Mouse (Mus musculus) limb, embryonic 15.5 days (tissue): ENCODE data around the gene Acot9. TPM values are rescaled to one million over a fixed set of nuclear protein-coding genes. Genes with fewer than 3 reads are reported as not detected.

Source experiments
- ATAC-seq: fragments of 200-750 bp; cut with Nextera tagmentation; 2 replicates; pipeline ENCODE4 v1.8.0; 2017; ENCODE audit warnings: low read depth, moderate TSS enrichment; ENCODE audit not compliant: insufficient number of reproducible peaks, low FRiP score, low TSS enrichment
- H3K27ac ChIP-seq: fragments of 300-500 bp; sonication (generic); 2 replicates; pipeline ENCODE4 v1.5.1; 2015; ENCODE audit warnings: moderate library complexity, mild to moderate bottlenecking, inconsistent platforms
- H3K27me3 ChIP-seq: fragments of 300-500 bp; sonication (generic); 2 replicates; pipeline ENCODE4 v1.6.1; 2015; ENCODE audit warnings: inconsistent platforms
- H3K36me3 ChIP-seq: fragments of 300-500 bp; sonication (generic); 2 replicates; pipeline ENCODE4 v1.6.1; 2015; ENCODE audit warnings: inconsistent platforms
- H3K4me1 ChIP-seq: fragments of 300-500 bp; sonication (generic); 2 replicates; pipeline ENCODE4 v1.6.1; 2015; ENCODE audit warnings: inconsistent platforms
- H3K4me2 ChIP-seq: fragments of 300-500 bp; sonication (generic); 2 replicates; pipeline ENCODE4 v1.6.1; 2015; ENCODE audit warnings: mild to moderate bottlenecking, inconsistent platforms
- H3K4me3 ChIP-seq: fragments of 300-500 bp; sonication (generic); 2 replicates; pipeline ENCODE4 v1.5.1; 2015; ENCODE audit warnings: mild to moderate bottlenecking, inconsistent platforms
- H3K9ac ChIP-seq: fragments of 300-500 bp; sonication (generic); 2 replicates; pipeline ENCODE4 v1.6.1; 2015; ENCODE audit warnings: inconsistent platforms
- H3K9me3 ChIP-seq: fragments of 300-500 bp; sonication (generic); 2 replicates; pipeline ENCODE4 v1.6.1; 2016; ENCODE audit warnings: inconsistent platforms
- WGBS: fragments of 180-500 bp; shearing (Covaris S2); methylation state at CpG from one replicate; pipeline ENCODE4 v1.1.7; 2015; 5-methylcytosine and 5-hydroxymethylcytosine counted together
- polyA plus RNA-seq: library from polyadenylated mRNA; unstranded; fragments of >200 nt; fragmentation: Nextera tagmentation; extraction: Ambion mirVana; gene quantifications from 2 replicates; pipeline ENCODE4 v1.2.1, GENCODE M21; 2015

The Acot9 gene
- 58.1 and 61.6 TPM in 2 replicates for polyA plus RNA-seq

DNA sequence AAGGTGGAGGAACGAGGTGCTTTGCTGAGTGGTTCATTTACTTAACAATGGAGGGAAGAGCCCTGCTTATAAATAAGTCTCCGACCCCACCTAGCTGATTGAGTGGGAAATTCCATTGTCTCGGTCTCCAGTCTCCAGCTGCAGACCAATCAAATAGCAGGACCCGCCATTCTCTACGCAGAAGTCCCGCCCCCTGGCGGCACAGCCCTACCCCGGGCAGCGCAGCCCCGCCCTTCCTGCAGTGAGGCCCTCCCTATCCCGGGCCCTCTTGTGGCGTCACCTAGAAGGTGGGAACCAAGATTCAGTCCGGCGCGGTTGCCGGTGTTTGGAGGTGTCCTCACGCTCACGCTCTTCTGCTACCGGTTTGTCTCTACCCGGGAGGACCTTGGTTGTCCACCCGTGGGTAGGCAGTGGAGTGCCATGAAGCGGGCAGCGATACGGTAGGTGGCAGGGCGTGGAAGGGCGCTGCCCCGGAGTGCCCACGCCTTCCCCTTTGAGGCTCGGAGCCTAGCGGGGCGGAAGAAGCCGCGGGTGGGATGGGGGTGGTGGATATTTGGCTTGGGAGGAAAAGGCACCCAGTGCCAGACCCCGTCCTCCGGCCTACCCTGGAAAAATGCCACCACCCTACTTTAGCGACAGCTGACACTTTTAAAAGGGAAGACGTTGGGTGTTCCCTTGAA lies at the start of gene Acot9:
TSS of gene Acot9 (plus strand) at position 209 of the 680 bp plus-strand sequence.
- peak within 1 kb of the TSS; percentile 42; the same call in 1 of the 2 replicates for H3K9ac ChIP-seq
- ATAC-seq: peak; percentile 96
- no peaks in the 10 kb centered on the region for H3K9me3 ChIP-seq
- WGBS: 15% methylated on average over 36 of the region's 37 CpGs
- H3K36me3 ChIP-seq: no peaks in the 10 kb centered on the region
- H3K27me3 ChIP-seq: no peaks in the 10 kb centered on the region
- peak within 1 kb of the TSS; percentile 33 for H3K4me2 ChIP-seq
- peak within 1 kb of the TSS; percentile 55 for H3K4me3 ChIP-seq
- H3K4me1 ChIP-seq: no peaks in the 10 kb centered on the region
- peak within 1 kb of the TSS; percentile 86 for H3K27ac ChIP-seq

DNA sequence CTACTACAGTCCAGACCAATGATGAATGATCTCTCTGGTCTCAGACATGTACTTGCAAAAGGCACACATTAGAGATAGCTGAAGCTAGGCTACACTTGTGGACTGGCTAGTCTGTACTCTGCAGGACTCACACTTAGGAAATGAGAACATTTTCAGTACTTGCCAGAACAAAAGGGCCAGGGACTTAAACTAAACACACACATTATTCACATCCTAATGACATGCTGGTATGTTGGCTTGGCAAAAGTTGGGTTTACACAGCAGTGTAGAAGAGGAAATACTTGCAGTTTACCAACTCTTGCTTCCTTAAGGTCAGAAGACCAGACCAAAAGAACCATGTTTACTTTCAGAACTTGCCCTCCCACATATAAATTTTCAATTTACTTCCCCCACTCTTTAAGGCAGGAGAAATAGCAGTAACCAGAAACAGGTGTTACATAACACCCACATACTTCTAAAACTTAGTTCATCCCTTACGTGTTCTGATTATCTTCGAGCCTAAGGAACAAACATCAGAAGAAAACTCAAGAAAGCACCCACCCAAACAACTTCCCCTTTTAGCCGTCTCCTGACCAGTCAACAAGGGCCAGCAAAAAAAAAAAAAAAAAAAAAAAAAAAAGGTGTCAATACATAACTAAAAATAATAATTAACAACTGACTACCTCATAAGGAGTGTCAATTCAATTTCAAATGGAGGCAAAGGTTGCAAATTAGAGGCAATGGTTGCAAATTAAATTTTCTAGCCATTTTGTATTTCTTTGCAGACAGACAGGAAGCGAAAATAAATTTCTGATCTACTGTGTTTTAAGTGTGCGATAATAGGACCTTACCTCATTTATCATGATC lies 47.7 kb upstream of the Acot9 start:
- 67% methylated on average over 5 of the region's 5 CpGs for WGBS
- Histone ChIP-seq H3K4me1 (no peaks in the 10 kb centered on the region), H3K27ac (no peak overlapping the region), H3K4me2 (no peak overlapping the region), H3K4me3 (no peak overlapping the region), H3K27me3 (no peaks in the 10 kb centered on the region), H3K36me3 (no peaks in the 10 kb centered on the region), H3K9me3 (no peaks in the 10 kb centered on the region), H3K9ac (no peak overlapping the region)
- ATAC-seq: no peak

DNA sequence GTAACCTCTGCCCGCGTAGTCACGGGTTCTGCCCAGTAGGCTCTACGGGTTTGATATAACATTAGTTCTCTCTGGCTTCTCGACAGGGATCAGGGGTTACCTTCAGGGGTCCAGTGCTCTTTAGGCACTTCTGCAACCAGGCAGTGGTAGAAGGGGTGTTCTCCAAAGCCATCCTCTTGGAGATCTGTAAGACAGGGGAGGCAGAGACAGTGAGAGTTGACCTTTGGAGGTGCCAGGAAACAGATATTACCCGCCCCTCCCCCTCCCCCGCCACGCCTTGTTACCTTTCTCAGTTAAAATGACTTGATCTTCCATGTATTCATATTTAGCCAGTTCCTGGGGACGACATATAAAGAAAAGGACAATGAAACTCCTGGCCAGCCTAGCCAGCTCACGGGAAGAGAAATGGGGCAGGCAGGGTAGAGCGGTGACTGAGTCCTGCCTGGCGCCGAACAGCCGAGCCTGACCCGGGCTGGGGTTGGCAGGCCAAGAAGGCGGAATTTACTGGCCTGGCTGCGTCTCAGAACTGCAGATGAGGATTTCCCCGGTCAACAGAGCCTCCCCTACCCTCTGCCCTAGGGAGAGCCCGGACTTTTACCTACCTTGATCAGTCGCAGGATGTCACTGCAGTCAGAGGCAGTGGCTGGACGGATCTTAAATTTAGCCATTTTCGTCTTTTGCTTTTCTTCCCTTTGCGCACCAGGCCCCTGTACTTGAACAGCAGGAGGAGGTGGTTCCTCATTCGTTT lies 46.6 kb upstream of the Acot9 start:
- 21% methylated on average over 24 of the region's 24 CpGs for WGBS
- Histone ChIP-seq H3K4me2 (peak overlapping the region; percentile 44), H3K9ac (peak overlapping the region; percentile 45; the same call in 1 of the 2 replicates), H3K9me3 (no peaks in the 10 kb centered on the region), H3K4me3 (peak overlapping the region; percentile 53), H3K27me3 (no peaks in the 10 kb centered on the region), H3K27ac (peak overlapping the region; percentile 59), H3K4me1 (no peaks in the 10 kb centered on the region), H3K36me3 (no peaks in the 10 kb centered on the region)
- peak; percentile 30; the same call in 1 of the 2 replicates for ATAC-seq

DNA sequence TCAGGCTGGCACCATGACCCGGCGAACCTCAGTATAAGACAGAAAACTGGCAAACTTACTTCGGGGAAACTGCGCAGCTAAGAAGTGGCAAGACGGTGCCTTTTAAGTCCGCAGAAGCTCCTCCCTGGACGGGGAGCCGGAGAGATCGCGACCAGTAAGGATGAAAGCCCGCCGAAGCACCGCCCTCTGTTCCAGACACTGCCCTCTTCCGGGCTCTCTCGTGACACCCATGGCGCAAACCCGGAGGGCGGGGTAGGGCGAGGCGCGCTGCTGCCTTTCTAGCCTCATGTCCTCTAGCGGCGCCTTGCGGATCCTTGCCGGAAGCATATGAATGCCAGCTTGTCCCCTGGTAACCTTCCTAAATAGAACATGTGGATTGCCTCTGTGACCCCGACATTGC lies 46.0 kb upstream of the Acot9 start, which contains the start of gene Sat1:
TSS of gene Sat1 (minus strand) at position 179 of the 400 bp plus-strand sequence.
- H3K4me1 ChIP-seq: no peaks in the 10 kb centered on the region
- peak within 1 kb of the TSS; percentile 45; the same call in 1 of the 2 replicates for H3K9ac ChIP-seq
- no peaks in the 10 kb centered on the region for H3K9me3 ChIP-seq
- 20% methylated on average over 26 of the region's 26 CpGs for WGBS
- peak within 1 kb of the TSS; percentile 59 for H3K27ac ChIP-seq
- peak within 1 kb of the TSS; percentile 53 for H3K4me3 ChIP-seq
- peak; percentile 93 for ATAC-seq
- no peaks in the 10 kb centered on the region for H3K27me3 ChIP-seq
- peak within 1 kb of the TSS; percentile 44 for H3K4me2 ChIP-seq
- no peaks in the 10 kb centered on the region for H3K36me3 ChIP-seq

DNA sequence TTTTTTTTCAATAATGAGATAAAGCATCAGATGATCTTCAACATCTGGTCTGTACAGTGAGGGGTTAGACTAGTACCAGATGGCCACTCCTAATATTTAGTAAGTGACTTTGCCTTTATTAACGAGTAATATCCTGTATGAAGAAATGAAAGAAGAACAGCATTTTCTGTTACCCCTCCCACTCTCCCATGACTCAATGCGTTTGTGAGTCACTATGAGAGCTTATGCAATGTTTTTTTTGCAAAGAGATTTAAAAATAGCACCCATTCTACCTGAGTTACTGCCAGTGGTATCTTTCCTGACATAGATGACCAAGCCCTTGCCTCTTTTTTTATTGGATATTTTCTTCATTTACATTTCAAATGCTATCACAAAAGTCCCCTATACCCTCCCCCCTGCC lies 44.0 kb upstream of the Acot9 start:
- 56% methylated on average over 2 of the region's 2 CpGs for WGBS
- H3K36me3 ChIP-seq: no peaks in the 10 kb centered on the region
- no peaks in the 10 kb centered on the region for H3K27me3 ChIP-seq
- H3K4me3 ChIP-seq: no peak overlapping the region
- H3K4me2 ChIP-seq: no peak overlapping the region
- no peaks in the 10 kb centered on the region for H3K4me1 ChIP-seq
- no peak for ATAC-seq
- H3K27ac ChIP-seq: no peak overlapping the region
- no peaks in the 10 kb centered on the region for H3K9me3 ChIP-seq
- no peak overlapping the region for H3K9ac ChIP-seq

DNA sequence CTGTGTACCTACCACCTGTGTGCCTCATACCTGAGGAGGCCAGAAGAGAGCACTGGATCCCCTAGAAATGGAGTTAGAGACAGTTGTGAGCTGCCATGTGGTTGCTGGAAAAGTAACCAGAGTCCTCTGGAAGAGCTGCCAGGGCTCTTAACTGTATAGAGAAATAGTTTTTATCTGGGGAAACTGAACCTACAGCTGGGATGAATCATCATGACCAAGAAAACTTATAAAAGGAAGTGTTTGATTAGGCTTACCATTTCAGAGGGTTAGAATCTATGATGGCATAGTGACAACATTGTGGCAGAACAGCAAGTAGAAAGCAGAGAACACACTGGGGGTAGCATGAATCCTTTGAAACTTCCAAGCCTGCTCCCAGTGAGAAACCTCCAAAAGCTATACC lies 5.4 kb upstream of the Acot9 start:
- Histone ChIP-seq H3K9ac (no peak overlapping the region), H3K4me2 (no peak overlapping the region), H3K36me3 (no peaks in the 10 kb centered on the region), H3K9me3 (no peaks in the 10 kb centered on the region), H3K27me3 (no peaks in the 10 kb centered on the region), H3K4me3 (no peak overlapping the region), H3K4me1 (no peaks in the 10 kb centered on the region), H3K27ac (no peak overlapping the region)
- no peak for ATAC-seq

DNA sequence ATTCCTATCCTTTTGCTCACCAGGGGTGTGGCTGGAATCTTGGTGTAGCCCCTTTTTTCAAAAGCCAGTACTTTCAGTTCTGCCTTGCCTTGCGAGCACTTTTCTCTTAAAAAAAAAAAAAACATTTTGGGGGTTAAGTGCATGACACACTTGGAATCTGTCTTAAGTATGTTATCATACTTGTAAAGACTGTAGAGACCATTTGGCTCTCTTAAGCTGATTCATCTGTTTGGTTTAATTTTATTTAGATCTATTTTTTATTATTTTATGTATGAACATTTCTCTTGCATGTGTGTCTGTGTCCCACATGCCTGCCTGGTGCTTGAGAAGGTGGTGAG lies 641 bp downstream of the Acot9 start:
- peak; percentile 48; the same call in 1 of the 2 replicates for ATAC-seq
- H3K4me1 ChIP-seq: no peaks in the 10 kb centered on the region
- H3K9me3 ChIP-seq: no peaks in the 10 kb centered on the region
- H3K27ac ChIP-seq: peak overlapping the region; percentile 86
- H3K4me2 ChIP-seq: peak overlapping the region; percentile 33
- WGBS: 38% methylated on average over 1 of the region's 1 CpGs
- no peaks in the 10 kb centered on the region for H3K36me3 ChIP-seq
- peak overlapping the region; percentile 55 for H3K4me3 ChIP-seq
- H3K27me3 ChIP-seq: no peaks in the 10 kb centered on the region
- H3K9ac ChIP-seq: no peak overlapping the region

- Histone ChIP-seq H3K27ac (no peak overlapping the region), H3K4me1 (no peaks in the 10 kb centered on the region), H3K9me3 (no peaks in the 10 kb centered on the region), H3K36me3 (peaks cover 4% of the 10 kb centered on the region; the same call in 1 of the 2 replicates), H3K4me2 (no peak overlapping the region), H3K4me3 (no peak overlapping the region), H3K9ac (no peak overlapping the region), H3K27me3 (no peaks in the 10 kb centered on the region)
- ATAC-seq: no peak
- 66% methylated on average over 4 of the region's 4 CpGs for WGBS
These were observed 16.2 kb downstream of the Acot9 start for GRCm38 (mm10) chrX:155278483-155278882.

GRCm38 (mm10) chrX:155280427-155281044 lies 18.3 kb downstream of the Acot9 start:
- Histone ChIP-seq H3K9ac (no peak overlapping the region), H3K9me3 (no peaks in the 10 kb centered on the region), H3K4me2 (no peak overlapping the region), H3K4me3 (no peak overlapping the region), H3K27ac (no peak overlapping the region), H3K36me3 (peaks cover 4% of the 10 kb centered on the region; the same call in 1 of the 2 replicates), H3K27me3 (no peaks in the 10 kb centered on the region), H3K4me1 (no peaks in the 10 kb centered on the region)
- ATAC-seq: no peak
- WGBS: 29% methylated on average over 1 of the region's 1 CpGs

DNA sequence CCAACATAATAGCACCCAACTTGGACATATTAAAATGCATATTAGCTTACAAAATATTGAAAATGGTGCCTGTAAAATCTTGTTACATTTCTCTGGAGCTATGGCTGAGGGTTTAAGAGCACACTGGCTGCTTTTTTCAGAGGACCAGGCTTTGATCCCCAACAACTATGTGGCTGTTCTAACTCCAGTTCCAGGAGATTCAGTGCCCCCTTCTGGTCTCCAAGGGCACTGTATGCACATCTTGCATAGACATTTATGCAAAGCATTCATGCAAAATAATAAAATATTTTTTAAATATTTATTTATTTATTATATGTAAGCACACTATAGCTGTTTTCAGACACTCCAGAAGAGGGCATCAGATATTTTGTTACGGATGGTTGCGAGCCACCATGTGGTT lies 44.1 kb downstream of the Acot9 start:
- H3K9me3 ChIP-seq: no peaks in the 10 kb centered on the region
- no peak overlapping the region for H3K4me3 ChIP-seq
- H3K9ac ChIP-seq: no peak overlapping the region
- H3K36me3 ChIP-seq: no peaks in the 10 kb centered on the region; the same call in 1 of the 2 replicates
- no peaks in the 10 kb centered on the region for H3K4me1 ChIP-seq
- no peaks in the 10 kb centered on the region for H3K27me3 ChIP-seq
- no peak for ATAC-seq
- H3K4me2 ChIP-seq: no peak overlapping the region
- no peak overlapping the region for H3K27ac ChIP-seq
- WGBS: 94% methylated on average over 2 of the region's 2 CpGs

DNA sequence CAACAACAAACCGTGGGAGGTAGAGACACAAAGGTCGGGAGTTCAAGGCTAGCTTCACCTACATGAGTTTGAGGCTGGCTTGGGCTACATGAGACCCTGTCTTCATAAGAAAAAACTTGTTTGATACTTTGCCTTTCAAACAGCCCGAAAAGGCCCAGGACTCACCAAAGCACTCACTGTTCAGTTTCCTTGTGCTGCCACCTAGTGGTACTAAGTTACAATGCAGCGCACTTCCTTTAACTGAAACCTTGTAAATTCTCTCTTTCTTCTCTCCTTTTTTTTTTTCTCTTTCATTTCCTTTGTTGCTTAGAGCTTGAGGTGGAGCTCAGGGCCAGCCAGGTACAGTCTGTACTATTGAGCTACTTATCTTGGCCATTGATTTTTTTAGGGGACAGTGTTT lies 55.8 kb downstream of the Acot9 start:
- WGBS: 36% methylated on average over 4 of the region's 4 CpGs
- no peaks in the 10 kb centered on the region for H3K4me1 ChIP-seq
- no peak for ATAC-seq

More for the DNA sequence above, 55.8 kb downstream of the Acot9 start:
- Histone ChIP-seq H3K4me2 (no peak overlapping the region), H3K27me3 (no peaks in the 10 kb centered on the region), H3K9ac (no peak overlapping the region), H3K27ac (no peak overlapping the region), H3K4me3 (no peak overlapping the region), H3K36me3 (no peaks in the 10 kb centered on the region), H3K9me3 (no peaks in the 10 kb centered on the region)
